Mouse (Mus musculus): ENCODE data around the gene Gnb3. TPM values are rescaled to one million over a fixed set of nuclear protein-coding genes. Genes with fewer than 3 reads are reported as not detected.

The Gnb3 gene
- not detected for polyA plus RNA-seq (2015; fragmentation: Illumina TruSeq; extraction: RNeasy Lipid Tissue Mini Kit (QIAGEN cat#74804); ENCODE audit: insufficient read depth, low replicate concordance)

DNA sequence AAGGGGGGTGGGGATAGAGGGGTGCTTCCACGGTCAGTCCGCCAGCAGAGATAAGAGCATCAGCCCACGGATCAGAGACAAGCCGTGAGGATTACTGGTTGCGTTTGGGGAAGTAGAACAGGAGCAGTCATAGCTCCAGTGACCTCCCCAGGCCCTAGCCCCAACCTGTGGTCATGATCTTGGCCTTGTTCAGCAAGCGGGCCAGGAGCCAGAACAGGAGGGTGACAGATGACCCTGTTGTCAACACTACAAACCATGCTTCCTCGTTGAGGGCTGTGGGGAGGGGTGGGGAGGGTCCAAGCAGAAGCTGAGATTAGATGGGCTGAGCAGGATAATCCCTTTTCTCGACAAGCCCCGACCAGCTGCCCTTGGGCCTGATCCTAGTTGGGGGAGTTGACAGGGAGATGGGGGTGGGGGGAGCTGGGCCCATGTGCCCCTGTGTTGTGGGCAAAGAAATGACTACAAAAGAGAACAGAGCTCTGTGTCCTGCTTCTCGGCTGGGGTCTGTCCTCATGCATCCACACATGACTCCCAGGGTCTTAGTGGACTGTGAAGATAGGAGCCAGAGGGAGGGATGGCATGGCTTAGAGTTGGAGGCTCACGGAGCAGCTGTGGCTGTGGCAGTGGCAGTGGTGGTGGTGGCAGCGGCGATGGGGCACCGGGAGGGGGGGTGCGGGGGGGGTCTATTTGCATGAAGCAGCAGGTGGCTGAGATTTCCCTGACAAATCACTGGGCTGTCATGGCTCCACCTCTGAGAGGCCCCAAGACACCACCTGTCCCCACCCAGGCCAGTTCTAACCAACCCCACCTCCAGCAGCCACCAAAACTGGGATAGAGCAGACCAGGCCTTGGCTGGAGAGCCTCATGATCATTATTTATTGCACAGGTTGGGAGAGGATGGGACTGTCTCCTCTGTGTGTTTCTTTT is at the start of gene Gnb3:
Gene Gnb3 (minus strand): TSS at position 35 of the 927 bp plus-strand sequence.

DNA sequence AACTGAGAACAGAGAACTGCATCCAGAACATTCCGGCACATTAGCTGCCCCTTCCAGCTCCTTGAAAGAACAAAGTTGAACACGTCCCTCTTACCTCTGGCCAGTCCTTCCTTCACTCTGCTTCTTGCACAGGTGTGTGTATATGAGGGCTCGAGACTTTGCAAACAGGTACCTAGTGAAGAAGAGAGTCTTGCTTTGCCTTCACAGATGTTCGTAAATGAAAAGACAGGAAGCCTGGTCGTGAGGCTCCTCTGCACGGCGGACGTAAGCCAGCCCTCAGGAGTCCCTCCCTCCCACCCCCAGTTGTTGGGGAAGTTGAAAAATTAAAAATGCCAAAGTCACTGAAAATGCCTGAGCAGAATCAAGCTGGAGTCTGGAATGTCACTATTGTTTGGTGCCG is 47.9 kb upstream of the Gnb3 start, which contains the start of gene Cd4:
Gene Cd4 (minus strand): TSS at position 236 of the 400 bp plus-strand sequence.

DNA sequence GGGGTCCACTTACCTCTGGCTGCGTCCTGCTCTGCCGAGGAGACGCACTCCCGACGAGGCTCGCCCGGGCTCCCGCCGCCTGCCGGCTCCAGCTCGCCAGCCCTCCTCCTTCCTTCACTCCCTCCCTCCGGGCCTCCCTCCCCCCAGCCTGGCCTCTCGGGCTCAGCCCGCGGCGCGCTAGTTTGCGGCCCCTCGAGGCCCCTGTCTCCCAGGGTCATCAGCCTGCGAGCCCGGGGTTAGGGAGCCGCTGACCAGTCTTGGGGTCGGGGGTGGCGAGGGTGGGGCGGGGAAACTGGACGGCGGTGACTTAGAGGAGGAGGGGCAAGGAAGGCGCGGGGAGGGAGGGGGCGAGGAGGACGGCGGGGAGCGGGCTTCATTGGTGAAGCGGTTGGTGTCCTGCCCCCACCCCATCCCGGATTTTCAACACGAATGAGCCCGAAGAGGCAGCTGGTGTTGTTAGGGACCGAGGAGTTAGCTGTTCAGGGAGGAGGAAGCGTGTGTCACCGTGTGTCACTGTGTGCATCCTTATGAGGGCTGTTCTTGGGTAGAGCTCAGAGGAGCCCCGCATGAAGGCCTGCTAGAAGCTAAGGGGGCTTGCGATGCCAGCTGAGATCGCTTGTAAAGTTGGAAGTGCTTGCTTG is 23.7 kb upstream of the Gnb3 start, which contains the start of gene Gpr162:
Gene Gpr162 (minus strand): TSS at position 326 of the 641 bp plus-strand sequence.

DNA sequence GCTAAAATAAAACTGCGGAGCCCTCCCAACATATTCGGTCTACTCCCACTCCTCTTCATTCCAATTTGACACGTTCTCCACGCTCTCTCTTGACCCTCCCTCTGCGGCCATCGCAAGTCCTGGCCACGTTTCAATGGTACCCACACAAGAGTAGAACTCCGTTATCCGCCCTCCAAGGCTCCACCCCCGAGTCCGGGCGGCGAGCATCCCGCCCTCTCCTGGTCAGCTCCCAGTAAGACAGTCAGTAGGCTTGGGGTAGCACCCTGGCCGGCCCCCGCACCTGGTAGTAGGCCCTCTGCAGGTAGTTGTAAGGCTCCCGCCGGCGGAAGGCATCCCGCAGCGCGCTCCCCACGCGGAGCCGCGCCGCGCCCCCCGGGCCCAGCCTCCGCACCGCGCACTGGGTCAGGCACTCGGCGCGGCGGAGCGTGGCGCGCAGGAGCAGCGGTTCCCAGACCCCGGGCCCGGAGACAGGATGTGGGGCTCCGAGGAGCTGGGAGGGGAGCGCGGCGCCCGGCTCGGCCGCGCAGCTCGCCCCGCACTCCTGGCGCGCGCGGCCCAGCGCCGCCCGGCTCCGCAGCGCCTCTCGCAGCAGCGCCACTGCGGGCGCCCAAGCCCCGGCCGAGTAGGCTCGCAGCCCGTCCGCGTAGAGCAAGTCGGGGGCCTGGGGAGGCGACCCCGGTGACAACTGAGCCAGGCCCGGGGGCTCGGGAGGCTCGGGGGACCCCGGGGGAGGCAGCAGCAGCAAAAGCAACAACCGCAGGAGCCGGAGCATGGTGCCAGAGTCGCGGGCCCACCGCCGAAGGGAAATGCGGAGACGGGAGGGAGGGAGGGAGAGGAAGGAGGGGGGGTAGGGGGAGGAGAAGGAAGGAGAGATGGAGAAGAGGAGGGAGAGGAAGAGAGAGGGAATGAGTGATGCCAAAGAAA is 17.1 kb upstream of the Gnb3 start, which contains the start of gene P3h3:
Gene P3h3 (minus strand): TSS at position 837 of the 924 bp plus-strand sequence.

DNA sequence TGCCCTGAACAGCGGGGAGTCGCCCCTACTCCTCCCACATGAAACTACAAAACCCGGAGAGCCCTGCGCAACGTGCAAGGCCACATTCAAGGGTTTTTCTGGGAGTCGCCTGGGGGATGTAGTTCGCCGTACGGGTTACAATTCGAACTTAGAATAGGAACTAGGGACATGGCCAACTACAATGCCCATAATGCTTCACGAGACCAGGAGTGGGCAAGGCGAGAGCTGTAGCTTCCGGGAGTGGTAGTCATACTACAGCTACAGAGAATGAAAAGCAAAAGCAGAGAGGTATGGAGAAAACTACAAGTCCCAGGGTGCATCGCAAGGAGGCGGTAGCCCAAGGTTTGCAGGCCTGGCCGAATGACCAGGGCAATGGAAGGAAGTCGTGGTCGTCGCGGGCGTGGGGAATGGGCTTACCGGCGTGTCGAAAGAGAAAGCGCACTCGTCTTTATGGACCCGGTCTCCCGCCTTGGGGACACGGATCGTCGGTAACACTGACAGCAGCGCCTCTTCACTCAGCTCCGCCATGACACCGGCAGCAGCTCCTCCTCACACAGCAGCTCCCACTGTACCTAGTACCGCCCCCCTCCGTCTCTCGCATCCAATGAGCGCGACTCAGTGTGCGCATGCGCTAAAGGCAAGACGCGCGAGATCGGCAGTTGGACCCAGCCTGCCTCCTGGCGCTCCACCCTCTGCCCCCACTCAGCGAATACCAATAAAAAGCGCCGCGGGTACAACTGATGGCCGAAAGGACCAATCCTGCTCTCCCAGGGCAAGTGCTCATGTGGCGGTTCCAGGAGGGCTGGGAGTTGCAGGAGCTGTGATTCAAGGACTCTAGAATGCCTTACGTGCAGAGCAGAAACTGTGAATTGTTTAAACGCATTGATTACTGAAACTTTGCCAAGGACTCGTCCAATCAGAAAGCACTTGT is 10.9 kb downstream of the Gnb3 start, which contains the start of the genes Usp5 and Cdca3:
Gene Usp5 (minus strand): TSS at position 617 of the 931 bp plus-strand sequence.
Gene Cdca3 (plus strand): TSS at position 680 of the 931 bp plus-strand sequence.

DNA sequence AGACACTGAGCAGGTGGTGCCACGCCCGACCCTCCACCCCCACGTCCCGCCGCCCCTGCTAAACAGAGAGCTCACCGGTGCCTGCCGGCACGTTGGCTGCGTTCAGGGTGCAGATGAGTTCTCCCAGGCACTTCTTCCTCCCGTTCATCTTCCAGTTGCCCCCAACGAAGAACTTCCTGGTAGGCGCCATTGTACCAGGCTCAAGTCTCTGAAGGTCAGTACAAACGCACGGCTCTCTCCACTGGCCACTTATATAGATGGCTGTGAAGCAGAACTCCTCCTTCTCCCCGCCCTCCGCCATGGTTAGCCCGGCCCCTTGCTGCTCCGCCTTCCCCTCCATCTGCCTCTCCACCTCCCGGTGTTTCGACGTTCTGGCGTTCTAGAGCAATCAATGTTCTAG is 26.1 kb downstream of the Gnb3 start, which contains the start of gene Tpi1:
Gene Tpi1 (minus strand): TSS at position 364 of the 400 bp plus-strand sequence.

DNA sequence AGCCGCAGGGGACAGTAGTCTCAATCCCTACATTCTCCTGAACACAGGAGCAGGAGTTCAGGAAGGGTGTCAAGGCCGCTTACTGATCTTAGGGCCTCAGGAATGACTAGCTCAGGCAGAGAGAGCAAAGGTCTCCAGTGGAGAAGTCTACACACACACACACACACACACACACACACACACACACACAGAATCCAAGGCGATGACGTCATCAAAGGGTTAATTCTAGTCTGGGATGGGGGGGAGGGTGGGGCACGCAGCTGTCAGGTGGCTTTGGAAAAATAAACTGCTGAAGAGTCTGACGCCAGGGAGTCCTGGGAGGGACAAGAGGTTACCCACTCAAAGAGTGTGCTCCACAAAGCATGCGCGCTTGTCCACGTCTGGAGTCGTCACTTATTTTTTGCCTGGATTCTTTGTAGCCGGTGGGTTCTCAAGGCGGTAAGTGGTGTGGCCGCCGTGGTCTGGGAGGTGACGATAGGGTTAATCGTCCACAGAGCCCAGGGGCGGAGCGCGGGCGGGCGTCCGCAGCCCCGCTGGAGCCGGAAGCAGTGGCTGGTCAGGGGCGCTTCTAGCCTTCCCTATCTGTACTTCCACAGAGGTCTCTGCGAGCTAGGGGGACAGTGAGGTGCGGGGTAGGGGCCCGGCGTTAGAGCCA is 31.6 kb downstream of the Gnb3 start, which contains the start of gene Spsb2:
Gene Spsb2 (plus strand): TSS at position 304 of the 655 bp plus-strand sequence.

Other genes with a start within 250 kb of the Gnb3 start
- 0.46 TPM for gene C1s2, start 204.2 kb downstream of the Gnb3 start, polyA plus RNA-seq (2015; fragmentation: Illumina TruSeq; extraction: RNeasy Lipid Tissue Mini Kit (QIAGEN cat#74804); ENCODE audit: insufficient read depth, low replicate concordance)
- gene Lpcat3, start 177.2 kb downstream of the Gnb3 start, polyA plus RNA-seq (2015; fragmentation: Illumina TruSeq; extraction: RNeasy Lipid Tissue Mini Kit (QIAGEN cat#74804); ENCODE audit: insufficient read depth, low replicate concordance), result 37.3 TPM
- 160 TPM for gene Emg1, start 128.1 kb downstream of the Gnb3 start, polyA plus RNA-seq (2015; fragmentation: Illumina TruSeq; extraction: RNeasy Lipid Tissue Mini Kit (QIAGEN cat#74804); ENCODE audit: insufficient read depth, low replicate concordance)
- 110 TPM for gene Phb2, start 127.9 kb downstream of the Gnb3 start, polyA plus RNA-seq (2015; fragmentation: Illumina TruSeq; extraction: RNeasy Lipid Tissue Mini Kit (QIAGEN cat#74804); ENCODE audit: insufficient read depth, low replicate concordance)
- gene Ptpn6, start 101.6 kb downstream of the Gnb3 start, polyA plus RNA-seq (2015; fragmentation: Illumina TruSeq; extraction: RNeasy Lipid Tissue Mini Kit (QIAGEN cat#74804); ENCODE audit: insufficient read depth, low replicate concordance), result 354 TPM
- gene Grcc10, start 98.9 kb downstream of the Gnb3 start, polyA plus RNA-seq (2015; fragmentation: Illumina TruSeq; extraction: RNeasy Lipid Tissue Mini Kit (QIAGEN cat#74804); ENCODE audit: insufficient read depth, low replicate concordance), result 88.0 TPM
- 0.08 TPM for gene Gm45234, start 84.3 kb downstream of the Gnb3 start, polyA plus RNA-seq (2015; fragmentation: Illumina TruSeq; extraction: RNeasy Lipid Tissue Mini Kit (QIAGEN cat#74804); ENCODE audit: insufficient read depth, low replicate concordance)
- gene Atn1, start 83.8 kb downstream of the Gnb3 start, polyA plus RNA-seq (2015; fragmentation: Illumina TruSeq; extraction: RNeasy Lipid Tissue Mini Kit (QIAGEN cat#74804); ENCODE audit: insufficient read depth, low replicate concordance), result 7.8 TPM
- gene Eno2, start 70.6 kb downstream of the Gnb3 start, polyA plus RNA-seq (2015; fragmentation: Illumina TruSeq; extraction: RNeasy Lipid Tissue Mini Kit (QIAGEN cat#74804); ENCODE audit: insufficient read depth, low replicate concordance), result 3.5 TPM
- 3.5 TPM for gene Lrrc23, start 60.5 kb downstream of the Gnb3 start, polyA plus RNA-seq (2015; fragmentation: Illumina TruSeq; extraction: RNeasy Lipid Tissue Mini Kit (QIAGEN cat#74804); ENCODE audit: insufficient read depth, low replicate concordance)
- 3.2 TPM for gene Spsb2, start 31.6 kb downstream of the Gnb3 start, polyA plus RNA-seq (2015; fragmentation: Illumina TruSeq; extraction: RNeasy Lipid Tissue Mini Kit (QIAGEN cat#74804); ENCODE audit: insufficient read depth, low replicate concordance)
- 63.1 TPM for gene Tpi1, start 26.0 kb downstream of the Gnb3 start, polyA plus RNA-seq (2015; fragmentation: Illumina TruSeq; extraction: RNeasy Lipid Tissue Mini Kit (QIAGEN cat#74804); ENCODE audit: insufficient read depth, low replicate concordance)
- gene Usp5, start 10.8 kb downstream of the Gnb3 start, polyA plus RNA-seq (2015; fragmentation: Illumina TruSeq; extraction: RNeasy Lipid Tissue Mini Kit (QIAGEN cat#74804); ENCODE audit: insufficient read depth, low replicate concordance), result 69.3 TPM
- gene Cdca3, start 10.7 kb downstream of the Gnb3 start, polyA plus RNA-seq (2015; fragmentation: Illumina TruSeq; extraction: RNeasy Lipid Tissue Mini Kit (QIAGEN cat#74804); ENCODE audit: insufficient read depth, low replicate concordance), result 25.4 TPM
- gene P3h3, start 17.5 kb upstream of the Gnb3 start, polyA plus RNA-seq (2015; fragmentation: Illumina TruSeq; extraction: RNeasy Lipid Tissue Mini Kit (QIAGEN cat#74804); ENCODE audit: insufficient read depth, low replicate concordance), result 6.7 TPM
- 1.0 TPM for gene Gpr162, start 23.7 kb upstream of the Gnb3 start, polyA plus RNA-seq (2015; fragmentation: Illumina TruSeq; extraction: RNeasy Lipid Tissue Mini Kit (QIAGEN cat#74804); ENCODE audit: insufficient read depth, low replicate concordance)
- gene Cd4, start 47.9 kb upstream of the Gnb3 start, polyA plus RNA-seq (2015; fragmentation: Illumina TruSeq; extraction: RNeasy Lipid Tissue Mini Kit (QIAGEN cat#74804); ENCODE audit: insufficient read depth, low replicate concordance), result 71.3 TPM
- gene Lag3, start 71.4 kb upstream of the Gnb3 start, polyA plus RNA-seq (2015; fragmentation: Illumina TruSeq; extraction: RNeasy Lipid Tissue Mini Kit (QIAGEN cat#74804); ENCODE audit: insufficient read depth, low replicate concordance), result 6.5 TPM
- gene Ptms, start 79.8 kb upstream of the Gnb3 start, polyA plus RNA-seq (2015; fragmentation: Illumina TruSeq; extraction: RNeasy Lipid Tissue Mini Kit (QIAGEN cat#74804); ENCODE audit: insufficient read depth, low replicate concordance), result 193 TPM
- gene Mlf2, start 91.1 kb upstream of the Gnb3 start, polyA plus RNA-seq (2015; fragmentation: Illumina TruSeq; extraction: RNeasy Lipid Tissue Mini Kit (QIAGEN cat#74804); ENCODE audit: insufficient read depth, low replicate concordance), result 41.7 TPM
- gene Cops7a, start 125.3 kb upstream of the Gnb3 start, polyA plus RNA-seq (2015; fragmentation: Illumina TruSeq; extraction: RNeasy Lipid Tissue Mini Kit (QIAGEN cat#74804); ENCODE audit: insufficient read depth, low replicate concordance), result 30.5 TPM
- 3.0 TPM for gene Pianp, start 156.4 kb upstream of the Gnb3 start, polyA plus RNA-seq (2015; fragmentation: Illumina TruSeq; extraction: RNeasy Lipid Tissue Mini Kit (QIAGEN cat#74804); ENCODE audit: insufficient read depth, low replicate concordance)
- gene Zfp384, start 168.9 kb upstream of the Gnb3 start, polyA plus RNA-seq (2015; fragmentation: Illumina TruSeq; extraction: RNeasy Lipid Tissue Mini Kit (QIAGEN cat#74804); ENCODE audit: insufficient read depth, low replicate concordance), result 76.0 TPM
- gene Ing4, start 199.5 kb upstream of the Gnb3 start, polyA plus RNA-seq (2015; fragmentation: Illumina TruSeq; extraction: RNeasy Lipid Tissue Mini Kit (QIAGEN cat#74804); ENCODE audit: insufficient read depth, low replicate concordance), result 64.2 TPM
- 22.3 TPM for gene Acrbp, start 209.4 kb upstream of the Gnb3 start, polyA plus RNA-seq (2015; fragmentation: Illumina TruSeq; extraction: RNeasy Lipid Tissue Mini Kit (QIAGEN cat#74804); ENCODE audit: insufficient read depth, low replicate concordance)
- gene Lpar5, start 227.6 kb upstream of the Gnb3 start, polyA plus RNA-seq (2015; fragmentation: Illumina TruSeq; extraction: RNeasy Lipid Tissue Mini Kit (QIAGEN cat#74804); ENCODE audit: insufficient read depth, low replicate concordance), result 8.7 TPM

Measured in spleen, adult 10 weeks (tissue).